Mouse (Mus musculus): ENCODE measurements at regions not wholly inside any gene's neighbourhood (a gene's known extent, or its start where the extent isn't known, plus 50 kb on each side); places are given as distances from the start of the nearest gene placed in this dataset.
"Not testable (repeated sequence)": the region's sequence is repeated elsewhere in the genome, so short reads cannot be mapped to it uniquely, and the experiment has no call there.

- H3K27me3 ChIP-seq; H3K4me2 ChIP-seq (replicated peaks); H3K4me1 ChIP-seq; H3K36me3 ChIP-seq; H3K4me3 ChIP-seq; ATAC-seq (ENCODE audit: low FRiP score); H3K9ac ChIP-seq; H3K27ac ChIP-seq: not testable (repeated sequence)
- peaks cover 12% of the 10 kb centered on the region; the same call in 1 of the 2 replicates for H3K9me3 ChIP-seq (replicated peaks)
- WGBS, result 47% methylated on average over 12 of the region's 12 CpGs
Observed at GRCm38 (mm10) chr6:3201507-3201906, 197.9 kb downstream of the Samd9l start.

GRCm38 (mm10) chr6:3201107-3201506 lies 198.3 kb downstream of the Samd9l start:
- Histone ChIP-seq H3K4me2 (replicated peaks) (no peak overlapping the region), H3K4me1 (no peaks in the 10 kb centered on the region), H3K27ac (no peak overlapping the region), H3K36me3 (no peaks in the 10 kb centered on the region), H3K9me3 (replicated peaks) (peaks cover 12% of the 10 kb centered on the region; the same call in 1 of the 2 replicates), H3K4me3 (no peak overlapping the region), H3K27me3 (no peaks in the 10 kb centered on the region), H3K9ac (no peak overlapping the region)
- WGBS, result 66% methylated on average over 32 of the region's 33 CpGs
- no peak for ATAC-seq (ENCODE audit: low FRiP score)

- peaks cover 12% of the 10 kb centered on the region; the same call in 1 of the 2 replicates for H3K9me3 ChIP-seq (replicated peaks)
- not testable (repeated sequence) for H3K27ac ChIP-seq; H3K4me1 ChIP-seq; H3K4me2 ChIP-seq (replicated peaks); H3K4me3 ChIP-seq; ATAC-seq (ENCODE audit: low FRiP score); H3K27me3 ChIP-seq; H3K9ac ChIP-seq; H3K36me3 ChIP-seq
- 78% methylated on average over 18 of the region's 18 CpGs for WGBS
Observed at GRCm38 (mm10) chr6:3200586-3200985, 198.8 kb downstream of the Samd9l start.

GRCm38 (mm10) chr6:3192424-3192820 lies 206.9 kb downstream of the Samd9l start:
- H3K36me3 ChIP-seq; H3K4me2 ChIP-seq (replicated peaks); H3K27ac ChIP-seq; H3K4me3 ChIP-seq; H3K27me3 ChIP-seq; H3K4me1 ChIP-seq; H3K9ac ChIP-seq: not testable (repeated sequence)
- ATAC-seq (ENCODE audit: low FRiP score), result peak; percentile 58; the same call in 1 of the 2 replicates
- WGBS, result 64% methylated on average over 1 of the region's 1 CpGs
- H3K9me3 ChIP-seq (replicated peaks), result peaks cover 14% of the 10 kb centered on the region; the same call in 1 of the 2 replicates

DNA sequence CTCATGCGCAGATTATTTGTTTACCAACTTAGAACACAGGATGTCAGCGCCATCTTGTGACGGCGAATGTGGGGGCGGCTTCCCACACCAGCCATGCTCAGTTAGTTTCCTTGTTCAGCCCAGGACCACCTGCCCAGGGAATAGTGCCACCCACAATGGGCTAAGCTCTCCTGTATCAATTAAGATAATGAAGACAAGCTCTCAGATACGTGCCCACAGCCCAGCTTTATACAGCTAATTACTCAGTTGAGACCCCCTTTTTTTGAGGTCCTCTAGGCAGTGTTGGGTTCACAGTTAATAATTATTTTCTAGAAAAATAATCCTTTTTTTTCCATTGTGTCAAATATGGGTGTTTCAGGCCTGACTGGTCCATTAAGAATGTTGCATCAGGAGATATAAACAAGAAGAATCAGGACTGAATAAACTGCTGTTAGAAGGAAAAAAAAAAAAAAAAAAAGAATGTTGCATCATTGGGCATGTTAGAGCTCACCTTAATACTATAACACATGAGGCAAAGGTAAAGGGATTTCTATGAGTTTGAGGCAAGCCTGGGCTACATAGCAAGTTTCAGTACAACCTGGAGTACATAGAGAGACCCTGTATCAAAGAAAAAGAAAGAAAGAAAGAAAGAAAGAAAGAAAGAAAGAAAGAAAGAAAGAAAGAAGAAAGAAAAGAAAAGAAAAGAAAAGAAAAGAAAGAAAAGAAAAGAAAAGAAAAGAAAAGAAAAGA lies 207.5 kb downstream of the Samd9l start:
- not testable (repeated sequence) for H3K4me1 ChIP-seq; H3K9ac ChIP-seq; H3K27ac ChIP-seq; H3K27me3 ChIP-seq; H3K4me2 ChIP-seq (replicated peaks); ATAC-seq (ENCODE audit: low FRiP score); H3K4me3 ChIP-seq; H3K36me3 ChIP-seq
- peaks cover 11% of the 10 kb centered on the region; the same call in 1 of the 2 replicates for H3K9me3 ChIP-seq (replicated peaks)
- 89% methylated on average over 6 of the region's 6 CpGs for WGBS

DNA sequence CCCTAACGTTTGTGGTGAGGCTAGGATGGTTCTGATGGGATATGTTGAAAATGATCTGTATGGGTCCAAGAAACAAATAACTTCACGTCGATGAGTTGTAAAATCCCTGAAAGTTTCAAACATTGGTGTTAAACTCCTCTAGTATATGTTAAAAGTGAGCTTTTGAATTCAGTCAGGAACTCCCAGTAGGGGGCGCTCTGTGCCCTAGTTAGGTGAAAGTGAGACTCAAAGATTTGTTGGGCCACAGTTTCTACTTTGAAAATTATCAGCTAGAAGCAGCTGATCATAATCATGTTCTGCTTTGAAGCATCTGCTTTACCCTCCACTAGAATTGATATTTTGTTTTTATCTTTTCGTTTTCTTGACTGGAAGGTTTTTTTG lies 215.6 kb downstream of the Samd9l start:
- H3K9ac ChIP-seq, result no peak overlapping the region
- no peak for ATAC-seq (ENCODE audit: low FRiP score)
- peaks cover 3% of the 10 kb centered on the region; the same call in 1 of the 2 replicates for H3K27me3 ChIP-seq
- H3K4me3 ChIP-seq, result no peak overlapping the region
- 37% methylated on average over 5 of the region's 5 CpGs for WGBS
- peaks cover 22% of the 10 kb centered on the region for H3K9me3 ChIP-seq (replicated peaks)
- H3K4me2 ChIP-seq (replicated peaks), result no peak overlapping the region
- no peaks in the 10 kb centered on the region for H3K36me3 ChIP-seq
- no peaks in the 10 kb centered on the region for H3K4me1 ChIP-seq
- no peak overlapping the region for H3K27ac ChIP-seq

DNA sequence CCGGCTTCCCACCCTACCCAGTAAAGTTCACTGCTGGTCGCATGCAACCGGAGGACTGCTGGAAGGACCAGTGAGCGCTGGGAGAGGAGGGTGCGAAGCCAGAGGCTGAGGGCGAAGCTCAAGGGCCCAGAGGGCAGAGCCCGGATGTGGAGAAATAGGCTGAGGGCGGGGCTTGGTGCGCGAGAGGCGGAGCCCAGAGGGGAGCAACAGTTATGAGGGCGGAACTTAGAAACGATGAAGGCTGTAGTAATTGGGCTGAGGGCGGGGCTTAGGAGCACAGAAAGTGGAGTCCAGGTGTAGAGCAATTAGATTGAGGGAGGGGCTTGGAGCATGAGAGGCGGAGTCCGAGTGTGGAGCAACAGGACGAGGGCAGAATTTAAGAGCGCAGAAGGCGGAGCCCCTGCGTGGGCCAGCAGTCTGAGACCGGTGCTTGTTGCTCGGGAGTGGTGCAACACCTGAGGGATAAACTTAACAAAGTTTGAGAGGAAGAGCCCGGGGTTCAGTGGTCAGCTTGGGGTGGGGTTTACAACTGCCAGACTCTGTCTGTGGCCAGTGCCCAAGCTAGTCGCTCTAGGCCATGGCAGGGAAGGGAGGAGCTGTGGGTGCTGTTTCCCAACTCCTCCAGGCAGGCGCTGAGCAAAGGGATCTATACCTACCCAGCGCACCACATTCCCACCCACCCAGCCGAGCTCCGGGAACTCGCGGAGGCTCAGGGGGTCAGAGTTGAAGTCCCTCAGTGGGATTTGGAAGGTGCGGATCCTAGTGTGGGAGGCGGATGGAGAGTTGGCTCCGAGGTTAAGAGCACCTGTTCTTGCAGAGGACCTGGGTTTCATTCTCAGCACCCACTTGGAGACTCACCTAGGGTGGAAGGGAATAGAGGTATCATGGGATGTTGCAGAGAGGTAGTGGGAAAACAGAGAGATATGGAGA lies 216.2 kb downstream of the Samd9l start:
- Histone ChIP-seq H3K27ac (no peak overlapping the region), H3K4me1 (no peaks in the 10 kb centered on the region), H3K4me2 (replicated peaks) (peak overlapping the region; percentile 35), H3K9ac (no peak overlapping the region), H3K4me3 (peak overlapping the region; percentile 11), H3K27me3 (peaks cover 3% of the 10 kb centered on the region; the same call in 1 of the 2 replicates), H3K36me3 (no peaks in the 10 kb centered on the region), H3K9me3 (replicated peaks) (peaks cover 22% of the 10 kb centered on the region)
- ATAC-seq (ENCODE audit: low FRiP score), result peak; percentile 83
- 45% methylated on average over 33 of the region's 33 CpGs for WGBS

GRCm38 (mm10) chr6:3182424-3182841 lies 216.9 kb downstream of the Samd9l start:
- H3K9me3 ChIP-seq (replicated peaks), result peaks cover 22% of the 10 kb centered on the region
- not testable (repeated sequence) for H3K4me1 ChIP-seq, H3K36me3 ChIP-seq, H3K27me3 ChIP-seq, H3K9ac ChIP-seq, H3K27ac ChIP-seq
- 38% methylated on average over 17 of the region's 17 CpGs for WGBS
- peak; percentile 42 for ATAC-seq (ENCODE audit: low FRiP score)
- H3K4me2 ChIP-seq (replicated peaks), result peak overlapping the region; percentile 35
- H3K4me3 ChIP-seq, result peak overlapping the region; percentile 11

DNA sequence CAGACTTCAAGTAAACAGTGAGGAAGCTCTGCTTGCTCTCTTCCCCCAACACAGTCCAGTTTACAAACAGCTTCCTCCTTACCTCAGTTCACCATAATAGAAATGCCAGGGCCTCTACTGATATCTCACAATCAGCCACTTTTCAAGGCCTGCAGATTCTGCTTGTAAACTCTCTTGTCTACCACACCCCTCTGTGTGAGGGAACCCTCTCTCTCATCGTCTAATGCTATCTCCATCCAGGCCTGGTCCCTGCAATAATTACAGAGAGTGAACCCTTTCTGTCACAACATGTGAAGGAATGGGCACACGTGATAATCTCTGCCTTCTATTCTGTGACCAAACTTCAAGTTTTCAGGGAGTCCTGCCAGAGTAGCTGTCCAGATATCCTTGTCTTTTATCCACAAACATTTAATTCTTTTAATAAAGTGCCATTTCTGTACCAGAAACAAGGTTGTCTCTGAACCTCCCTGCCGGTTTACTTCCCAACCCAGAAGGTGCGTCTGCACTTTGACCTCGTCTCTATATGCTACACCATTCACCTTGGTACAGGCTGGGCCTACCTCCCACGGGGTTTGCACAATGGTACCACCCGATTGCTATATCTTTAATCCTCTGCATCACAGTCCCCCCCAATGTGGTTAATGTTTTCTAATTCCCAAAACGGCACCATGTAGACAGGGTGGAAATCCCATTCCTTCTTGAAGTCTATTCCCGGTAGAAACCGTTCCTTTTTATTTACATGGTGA lies 219.6 kb downstream of the Samd9l start:
- not testable (repeated sequence) for H3K27ac ChIP-seq; H3K27me3 ChIP-seq; H3K4me2 ChIP-seq (replicated peaks); ATAC-seq (ENCODE audit: low FRiP score); H3K9ac ChIP-seq; H3K36me3 ChIP-seq; H3K4me1 ChIP-seq; H3K4me3 ChIP-seq
- WGBS, result 82% methylated on average over 8 of the region's 10 CpGs
- H3K9me3 ChIP-seq (replicated peaks), result peaks cover 22% of the 10 kb centered on the region

GRCm38 (mm10) chr6:3169479-3169878 lies 229.9 kb downstream of the Samd9l start:
- H3K9ac ChIP-seq; ATAC-seq (ENCODE audit: low FRiP score); H3K9me3 ChIP-seq (replicated peaks); H3K4me3 ChIP-seq; H3K4me1 ChIP-seq; H3K36me3 ChIP-seq; H3K4me2 ChIP-seq (replicated peaks); H3K27me3 ChIP-seq; H3K27ac ChIP-seq: not testable (repeated sequence)
- WGBS, result 69% methylated on average over 4 of the region's 4 CpGs

DNA sequence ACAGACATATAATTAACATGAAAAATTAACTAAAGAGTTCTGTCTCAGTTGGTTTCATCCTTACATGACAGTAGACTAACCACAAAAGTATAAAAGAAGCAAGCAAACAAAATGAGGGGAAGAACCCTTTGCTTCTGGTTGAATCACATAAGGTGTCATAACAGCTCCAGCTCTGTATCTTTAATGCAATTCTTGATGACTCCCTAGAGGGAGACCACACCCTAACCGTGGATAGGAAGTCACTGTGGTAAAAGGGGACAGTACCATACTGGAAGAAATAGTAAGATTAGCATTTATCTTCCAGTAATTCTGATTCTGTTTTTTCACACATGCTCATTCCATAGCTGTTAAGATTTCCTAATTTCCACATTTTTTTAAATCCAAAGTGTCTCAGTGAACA lies 233.2 kb downstream of the Samd9l start:
- H3K9ac ChIP-seq; H3K4me1 ChIP-seq; H3K9me3 ChIP-seq (replicated peaks); H3K4me2 ChIP-seq (replicated peaks); H3K27me3 ChIP-seq; H3K4me3 ChIP-seq; H3K36me3 ChIP-seq; H3K27ac ChIP-seq; ATAC-seq (ENCODE audit: low FRiP score): not testable (repeated sequence)
- WGBS, result 50% methylated on average over 1 of the region's 1 CpGs

DNA sequence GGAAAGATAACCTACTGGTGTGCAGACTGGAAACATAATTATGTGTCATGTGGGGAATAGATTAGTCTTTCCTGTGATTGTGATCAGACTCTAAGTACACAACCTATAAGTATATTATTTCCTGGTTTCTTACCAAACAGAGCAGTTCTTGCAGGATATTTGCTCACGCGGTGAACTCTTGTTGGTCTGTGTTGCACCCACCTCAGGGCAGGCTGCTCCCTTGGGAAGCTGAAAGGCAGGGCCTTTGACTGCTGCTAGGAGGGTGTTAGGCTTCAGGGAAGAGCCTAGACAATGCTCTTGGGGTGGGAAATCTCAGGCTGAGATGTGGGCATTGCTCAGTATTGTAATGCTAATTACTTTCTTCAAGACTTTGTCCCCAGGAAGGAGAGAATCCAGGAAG lies 247.5 kb downstream of the Samd9l start:
- WGBS, result 26% methylated on average over 2 of the region's 2 CpGs
- H3K27ac ChIP-seq, result not testable (repeated sequence)

More for the DNA sequence above, 247.5 kb downstream of the Samd9l start:
- ATAC-seq (ENCODE audit: low FRiP score); H3K4me2 ChIP-seq (replicated peaks); H3K9ac ChIP-seq; H3K9me3 ChIP-seq (replicated peaks); H3K27me3 ChIP-seq; H3K4me3 ChIP-seq; H3K4me1 ChIP-seq; H3K36me3 ChIP-seq: not testable (repeated sequence)

Data from hindbrain, embryonic 12.5 days (tissue).